Mouse (Mus musculus) megakaryocyte, embryonic 14.5 days (primary cell): ENCODE measurements around the gene Exosc8. TPM values are rescaled to one million over a fixed set of nuclear protein-coding genes. Genes with fewer than 3 reads are reported as not detected.

Source experiments
- H3K27me3 ChIP-seq: replicated peaks from 2 replicates; pipeline ENCODE3; 2012; ENCODE audit warnings: inconsistent platforms
- H3K36me3 ChIP-seq: replicated peaks from 2 replicates; pipeline ENCODE3; 2012; ENCODE audit warnings: low read length, inconsistent platforms, mixed read lengths
- H3K4me1 ChIP-seq: 2 replicates; pipeline ENCODE4 v1.6.1; 2012; ENCODE audit warnings: inconsistent platforms
- H3K4me3 ChIP-seq: replicated peaks from 2 replicates; pipeline ENCODE3; 2012; ENCODE audit warnings: moderate library complexity, mild to moderate bottlenecking, inconsistent platforms
- H3K9me3 ChIP-seq: 2 replicates; pipeline ENCODE4 v1.6.1; 2012; ENCODE audit warnings: inconsistent platforms
- FLI1 ChIP-seq: IDR thresholded peaks from 2 replicates; pipeline ENCODE4 v1.6.1; 2012; ENCODE audit warnings: low read length, inconsistent platforms, mixed read lengths
- GATA1 ChIP-seq: IDR thresholded peaks from 3 replicates; pipeline ENCODE4 v1.6.1; 2012; ENCODE audit warnings: mixed read lengths, low read length, inconsistent platforms, borderline replicate concordance
- polyA plus RNA-seq: library from polyadenylated mRNA; stranded (reverse); fragments of >175 nt; gene quantifications from 2 replicates; pipeline ENCODE4 v1.2.3, GENCODE M21; 2012; ENCODE audit warnings: low replicate concordance; ENCODE audit not compliant: insufficient read depth

The Exosc8 gene
- polyA plus RNA-seq, 1 experiment = 33.9 TPM

- H3K27me3 ChIP-seq = no peaks in the 10 kb centered on the region
- TF ChIP-seq FLI1 (no peak), GATA1 (no peak)
- no peaks in the 10 kb centered on the region for H3K36me3 ChIP-seq
- no peak overlapping the region for H3K4me3 ChIP-seq
- H3K4me1 ChIP-seq = peaks cover 8% of the 10 kb centered on the region
- no peaks in the 10 kb centered on the region for H3K9me3 ChIP-seq
These were observed 50.0 kb downstream of the Exosc8 start for GRCm38 (mm10) chr3:54685202-54685601.

DNA sequence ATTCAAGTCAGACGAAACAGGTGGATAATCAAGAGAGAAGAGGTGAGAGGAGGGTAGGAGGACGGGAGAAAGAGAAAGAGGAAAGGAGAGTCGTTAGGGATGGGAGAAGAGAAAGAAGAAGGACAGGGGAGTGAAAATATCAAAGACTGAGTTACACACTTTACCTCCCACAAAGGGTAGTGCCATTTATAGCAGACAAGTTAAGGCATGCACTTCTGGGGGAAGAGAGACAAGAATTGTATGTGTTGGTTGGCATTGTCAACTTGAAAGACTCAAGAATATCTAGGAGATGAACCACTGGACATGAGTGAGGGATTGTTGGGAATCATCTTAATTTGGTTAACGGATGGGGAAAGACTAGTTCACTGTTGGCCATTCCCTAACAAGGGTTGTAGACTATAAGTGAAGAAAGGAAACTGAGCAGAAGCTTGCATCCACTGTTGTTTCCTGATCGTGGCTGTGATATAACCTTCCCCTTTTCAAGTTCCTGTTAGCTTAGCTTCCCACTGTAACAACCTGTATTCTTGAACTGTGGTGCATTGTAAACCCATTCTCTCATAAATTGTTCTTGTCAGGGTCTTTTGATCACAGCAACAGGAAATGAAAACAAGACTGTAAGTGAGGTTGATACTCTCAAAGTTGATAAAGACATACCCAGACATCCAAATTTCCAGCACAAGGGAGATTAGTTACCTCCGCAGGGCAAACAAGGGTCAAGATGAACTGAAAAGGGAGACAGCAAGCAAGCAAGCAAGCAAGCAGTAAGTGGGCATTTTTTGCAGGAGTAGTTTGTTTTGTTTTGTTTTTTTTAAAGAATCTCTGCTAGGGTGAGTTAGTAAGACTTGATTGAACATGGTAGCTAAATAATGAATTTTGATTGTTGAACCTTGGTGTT lies 53.6 kb downstream of the Exosc8 start:
- no peaks in the 10 kb centered on the region for H3K27me3 ChIP-seq

More for the DNA sequence above, 53.6 kb downstream of the Exosc8 start:
- no peaks in the 10 kb centered on the region for H3K36me3 ChIP-seq
- H3K4me1 ChIP-seq = peaks cover 15% of the 10 kb centered on the region
- no peak overlapping the region for H3K4me3 ChIP-seq
- no peaks in the 10 kb centered on the region for H3K9me3 ChIP-seq
- TF ChIP-seq FLI1 (no peak), GATA1 (no peak)

Other genes with a start within 250 kb of the Exosc8 start
- gene Supt20, start 42.6 kb downstream of the Exosc8 start, polyA plus RNA-seq = 1.1 TPM in 1 of 2 replicates, not detected in the other
- gene Gm21958, start 21.0 kb downstream of the Exosc8 start, polyA plus RNA-seq = not detected in 2 replicates
- gene Alg5, start 146 bp upstream of the Exosc8 start, polyA plus RNA-seq = 1.5 TPM in 1 of 2 replicates, not detected in the other
- not detected in 2 replicates for gene Smad9, start 20.2 kb upstream of the Exosc8 start, polyA plus RNA-seq
- 20.0 and 126 TPM in 2 replicates for gene Rfxap, start 72.4 kb upstream of the Exosc8 start, polyA plus RNA-seq
- gene Sertm1, start 180.5 kb upstream of the Exosc8 start, polyA plus RNA-seq = not detected in 2 replicates